Mouse (Mus musculus) liver, adult (tissue): ENCODE data around the gene Cxcr5.

Experiments
- GATA4 ChIP-seq: IDR thresholded peaks from 2 replicates; pipeline ENCODE4 v1.6.1; 2014; ENCODE audit warnings: mild to moderate bottlenecking, low read length; ENCODE audit not compliant: insufficient replicate concordance

The Cxcr5 gene

GRCm38 (mm10) chr9:44567338-44568082 lies 5.8 kb upstream of the Cxcr5 start:
- no peak for TF ChIP-seq GATA4

GRCm38 (mm10) chr9:44565367-44565766 lies 3.7 kb upstream of the Cxcr5 start:
- TF ChIP-seq GATA4, result peak; percentile 60; the same call in 1 of the 2 replicates

GRCm38 (mm10) chr9:44562936-44563335 lies 1.3 kb upstream of the Cxcr5 start:
- no peak for TF ChIP-seq GATA4

- TF ChIP-seq GATA4, result no peak
Observed at GRCm38 (mm10) chr9:44552161-44552560, 9.5 kb downstream of the Cxcr5 start.

GRCm38 (mm10) chr9:44551138-44551537 lies 10.5 kb downstream of the Cxcr5 start:
- no peak for TF ChIP-seq GATA4

GRCm38 (mm10) chr9:44548412-44549152 lies 13.1 kb downstream of the Cxcr5 start:
- no peak for TF ChIP-seq GATA4

- TF ChIP-seq GATA4, result no peak
Observed at GRCm38 (mm10) chr9:44544986-44545385, 16.7 kb downstream of the Cxcr5 start.

- TF ChIP-seq GATA4, result no peak
Observed at GRCm38 (mm10) chr9:44542364-44542763, 19.3 kb downstream of the Cxcr5 start.

GRCm38 (mm10) chr9:44540676-44541075 lies 21.0 kb downstream of the Cxcr5 start:
- TF ChIP-seq GATA4, result no peak

- TF ChIP-seq GATA4, result no peak
Observed at GRCm38 (mm10) chr9:44539816-44540421, 21.8 kb downstream of the Cxcr5 start.

- no peak for TF ChIP-seq GATA4
Observed at GRCm38 (mm10) chr9:44537625-44538301, 23.9 kb downstream of the Cxcr5 start.

GRCm38 (mm10) chr9:44532991-44533580 lies 28.6 kb downstream of the Cxcr5 start:
- TF ChIP-seq GATA4, result no peak

- TF ChIP-seq GATA4, result peak; percentile 80
Observed at GRCm38 (mm10) chr9:44528340-44528739, 33.3 kb downstream of the Cxcr5 start.

GRCm38 (mm10) chr9:44526337-44527112 lies 35.2 kb downstream of the Cxcr5 start:
- TF ChIP-seq GATA4, result no peak

- no peak for TF ChIP-seq GATA4
Observed at GRCm38 (mm10) chr9:44525589-44525988, 36.1 kb downstream of the Cxcr5 start.

- TF ChIP-seq GATA4, result no peak
Observed at GRCm38 (mm10) chr9:44525001-44525400, 36.7 kb downstream of the Cxcr5 start.
